Mouse (Mus musculus) frontal cortex, adult 2 months (tissue): ENCODE data around the gene Trpv2. TPM values are rescaled to one million over a fixed set of nuclear protein-coding genes. Genes with fewer than 3 reads are reported as not detected.

ENCODE experiments used
- DNase-seq, 2 experiments: peaks; one replicate each; pipeline ENCODE4 v3.0.0; 2022; ENCODE audit warnings: low spot score in 1 of 2; ENCODE audit errors: extremely low spot score in 1 of 2
- polyA plus RNA-seq: library from polyadenylated mRNA; depleted of rRNA; stranded (reverse); fragments of >200 nt; gene quantifications from 2 replicates; pipeline ENCODE4 v1.2.3, GENCODE M21; 2012; rRNA removed

The Trpv2 gene
- polyA plus RNA-seq: 16.8 TPM in 2 replicates

GRCm38 (mm10) chr11:62573959-62574702 is at the start of gene Trpv2:
Gene Trpv2 (plus strand): TSS chr11:62574486.
- no peak for DNase-seq

- no peak for DNase-seq
These were observed 37.2 kb upstream of the Trpv2 start for GRCm38 (mm10) chr11:62537089-62537488.

GRCm38 (mm10) chr11:62537590-62537989 is 36.7 kb upstream of the Trpv2 start:
- DNase-seq: no peak

- DNase-seq: peak in 1 of 2 experiments; percentile 42
These were observed 35.8 kb upstream of the Trpv2 start for GRCm38 (mm10) chr11:62538321-62539088.

GRCm38 (mm10) chr11:62539089-62539890 is 35.0 kb upstream of the Trpv2 start, which contains the start of gene Cenpv:
Gene Cenpv (minus strand): TSS chr11:62539261.
- DNase-seq: peak in 1 of 2 experiments; percentile 72

- DNase-seq: no peak
These were observed 34.1 kb upstream of the Trpv2 start for GRCm38 (mm10) chr11:62540167-62540566.

- DNase-seq: no peak
These were observed 33.3 kb upstream of the Trpv2 start for GRCm38 (mm10) chr11:62540969-62541368.

- DNase-seq: no peak
These were observed 32.7 kb upstream of the Trpv2 start for GRCm38 (mm10) chr11:62541581-62541980.

GRCm38 (mm10) chr11:62543991-62544390 is 30.3 kb upstream of the Trpv2 start:
- DNase-seq: no peak

GRCm38 (mm10) chr11:62549782-62550181 is 24.5 kb upstream of the Trpv2 start:
- peak in 1 of 2 experiments; percentile 56 for DNase-seq

- DNase-seq: peak in 1 of 2 experiments; percentile 65
These were observed 24.0 kb upstream of the Trpv2 start for GRCm38 (mm10) chr11:62550227-62550685.

- DNase-seq: peak; percentile 99 to 100
These were observed 23.5 kb upstream of the Trpv2 start, which contains the start of gene Ubb for GRCm38 (mm10) chr11:62550727-62551225. Gene Ubb (plus strand): TSS chr11:62551171.

GRCm38 (mm10) chr11:62551226-62552119 is 22.8 kb upstream of the Trpv2 start:
- peak in 1 of 2 experiments; percentile 88 for DNase-seq

GRCm38 (mm10) chr11:62553186-62553585 is 21.1 kb upstream of the Trpv2 start:
- no peak for DNase-seq

- DNase-seq: no peak
These were observed 20.7 kb upstream of the Trpv2 start for GRCm38 (mm10) chr11:62553633-62554032.

- no peak for DNase-seq
These were observed 20.0 kb upstream of the Trpv2 start for GRCm38 (mm10) chr11:62554163-62554855.

GRCm38 (mm10) chr11:62554934-62555517 is 19.3 kb upstream of the Trpv2 start:
- DNase-seq: no peak

GRCm38 (mm10) chr11:62555896-62556412 is 18.3 kb upstream of the Trpv2 start:
- no peak for DNase-seq
